Mouse (Mus musculus): Measurements from ENCODE around the gene Mturn.

DNA sequence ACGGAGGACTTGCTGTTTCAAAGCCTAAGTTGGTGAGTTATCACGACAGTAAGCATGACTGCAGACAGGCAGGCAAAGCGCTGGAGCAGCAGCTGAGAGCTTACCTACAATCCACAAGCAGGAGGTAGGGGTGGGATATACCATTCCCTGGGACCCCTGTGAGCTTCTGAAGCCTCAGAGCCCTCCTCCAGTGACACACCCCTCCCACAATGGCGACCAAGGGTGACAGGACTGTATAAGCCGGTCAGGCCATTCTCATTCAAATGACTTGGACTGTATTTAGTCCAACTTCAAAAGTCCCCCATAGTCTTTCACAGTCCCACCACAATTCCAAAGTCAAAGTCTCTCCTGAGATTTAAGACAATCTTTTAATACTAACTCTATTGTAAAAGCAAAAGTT is 8.5 kb upstream of the Mturn start:
- TF ChIP-seq CTCF (IDR thresholded peaks at IDR 0.05; ENCODE audit: low read depth, low read length), result no peak
- TF ChIP-seq GATA1 (IDR thresholded peaks at IDR 0.05; ENCODE audit: borderline replicate concordance, low read length), result no peak
- TF ChIP-seq TAL1 (conservative IDR thresholded peaks at IDR 0.05; ENCODE audit: low read depth, low read length), result no peak
- TF ChIP-seq POLR2AphosphoS5 (IDR thresholded peaks at IDR 0.05; ENCODE audit: insufficient replicate concordance, low read depth, low read length), result no peak
